Mouse (Mus musculus): ENCODE measurements at regions not wholly inside any gene's neighbourhood (a gene's known extent, or its start where the extent isn't known, plus 50 kb on each side); places are given as distances from the start of the nearest gene placed in this dataset.

DNA sequence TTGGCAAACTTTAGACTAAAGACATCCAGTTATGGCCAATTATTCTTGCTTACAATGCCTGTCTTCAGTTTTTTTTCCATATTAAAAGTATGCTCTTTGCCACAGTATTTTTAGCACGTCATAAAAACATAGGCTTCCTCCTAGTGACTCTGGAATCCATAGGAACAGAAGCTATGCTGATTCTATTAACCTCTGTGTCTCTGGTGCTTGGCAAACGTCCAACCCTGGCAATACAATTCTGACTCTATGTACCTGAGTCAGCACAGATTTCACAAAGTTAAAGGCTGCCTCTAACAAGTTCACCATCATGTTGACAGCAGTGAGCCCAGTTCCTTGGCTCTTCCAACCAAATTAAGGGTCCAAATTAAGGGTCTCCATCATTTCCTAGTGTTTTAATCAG, 194.6 kb upstream of the Stt3b start:
- ATAC-seq (ENCODE audit: low read depth) = no peak
- Histone ChIP-seq H3K9me3 (replicated peaks; ENCODE audit: control insufficient read depth, low read length) (no peaks in the 10 kb centered on the region), H3K9ac (ENCODE audit: low read depth, low read length) (no peak overlapping the region), H3K4me2 (ENCODE audit: low read depth, low read length) (no peak overlapping the region), H3K4me1 (ENCODE audit: control insufficient read depth, low read depth, low read length) (no peaks in the 10 kb centered on the region), H3K27ac (ENCODE audit: low read length) (no peak overlapping the region), H3K4me3 (ENCODE audit: low read depth, low read length) (no peak overlapping the region), H3K36me3 (ENCODE audit: control insufficient read depth, insufficient read depth) (no peaks in the 10 kb centered on the region), H3K27me3 (ENCODE audit: control insufficient read depth, insufficient read depth, low read depth, low read length) (no peaks in the 10 kb centered on the region)
- WGBS (ENCODE audit: insufficient replicate concordance) = 18% methylated on average over 2 of the region's 2 CpGs

DNA sequence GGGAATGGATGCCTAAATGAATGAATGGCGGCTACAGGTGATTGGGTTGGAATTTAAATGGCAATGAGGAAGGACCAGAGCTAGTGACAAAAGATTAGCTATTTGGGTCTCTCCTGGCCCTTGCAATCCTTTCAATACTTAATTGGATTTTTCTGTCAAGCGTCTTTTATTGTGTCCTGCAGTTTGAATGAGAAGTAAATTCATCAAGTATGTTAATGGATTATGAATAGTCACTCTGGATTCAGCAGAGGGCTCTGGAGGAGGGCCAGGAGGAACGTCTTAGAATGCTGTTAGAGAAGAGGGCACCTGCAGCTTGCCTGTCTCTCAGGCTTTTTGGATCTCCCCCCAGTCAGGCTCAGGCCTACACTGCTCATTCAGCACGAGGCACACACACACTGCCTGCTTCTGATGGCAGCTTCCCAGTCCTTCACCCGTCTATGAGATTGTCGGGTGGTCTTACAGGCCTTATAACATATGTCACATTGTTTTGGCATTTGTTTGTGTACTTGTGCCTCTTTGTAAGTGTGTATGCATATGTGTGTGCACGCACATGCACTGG, 197.0 kb upstream of the Stt3b start:
- Histone ChIP-seq H3K27me3 (ENCODE audit: control insufficient read depth, insufficient read depth, low read depth, low read length) (no peaks in the 10 kb centered on the region), H3K4me2 (ENCODE audit: low read depth, low read length) (no peak overlapping the region), H3K9me3 (replicated peaks; ENCODE audit: control insufficient read depth, low read length) (no peaks in the 10 kb centered on the region), H3K27ac (ENCODE audit: low read length) (no peak overlapping the region), H3K9ac (ENCODE audit: low read depth, low read length) (no peak overlapping the region), H3K36me3 (ENCODE audit: control insufficient read depth, insufficient read depth) (no peaks in the 10 kb centered on the region), H3K4me3 (ENCODE audit: low read depth, low read length) (no peak overlapping the region), H3K4me1 (ENCODE audit: control insufficient read depth, low read depth, low read length) (no peaks in the 10 kb centered on the region)
- WGBS (ENCODE audit: insufficient replicate concordance) = 66% methylated on average over 7 of the region's 7 CpGs
- ATAC-seq (ENCODE audit: low read depth) = no peak

DNA sequence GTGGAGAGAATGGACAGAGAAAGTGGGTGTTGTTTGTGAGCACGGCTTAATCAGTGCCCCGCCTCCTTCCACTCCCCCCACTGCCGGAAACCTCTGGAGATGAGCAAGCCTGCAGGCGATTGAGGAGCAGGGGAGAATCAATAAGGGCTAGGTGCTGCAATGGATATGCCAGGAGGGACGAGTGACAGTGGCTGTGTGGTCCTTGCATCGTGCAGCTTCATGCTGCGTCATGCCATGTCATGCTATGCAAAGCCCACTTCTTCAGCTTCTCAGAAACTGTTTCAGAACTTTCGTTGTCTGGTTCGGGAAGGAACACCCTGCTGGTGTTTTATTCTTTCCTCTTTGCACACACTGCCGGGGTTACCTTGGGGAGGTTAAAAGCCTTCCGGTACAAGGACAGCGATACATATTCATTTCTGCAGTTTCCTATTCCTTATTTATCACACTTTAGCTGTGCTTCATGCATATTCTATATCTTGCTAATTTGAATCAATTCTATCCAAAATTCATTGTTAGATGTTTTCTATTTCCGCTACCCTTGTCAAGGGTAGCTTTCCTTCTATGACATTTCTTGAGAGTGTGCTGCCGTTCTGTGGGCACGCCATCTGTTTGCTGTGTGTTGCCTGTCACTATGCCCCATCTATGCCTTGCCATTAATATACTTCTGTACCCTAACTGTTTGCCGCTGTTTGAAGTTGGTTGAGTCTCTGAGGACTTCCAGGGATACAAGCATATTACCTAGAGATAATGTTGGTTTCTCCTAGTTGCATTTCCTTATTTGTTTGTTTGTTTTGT, 202.8 kb upstream of the Stt3b start:
- no peak overlapping the region for H3K4me3 ChIP-seq (ENCODE audit: low read depth, low read length)
- H3K9ac ChIP-seq (ENCODE audit: low read depth, low read length) = no peak overlapping the region
- H3K36me3 ChIP-seq (ENCODE audit: control insufficient read depth, insufficient read depth) = no peaks in the 10 kb centered on the region
- no peak; the same call in 1 of the 2 replicates for ATAC-seq (ENCODE audit: low read depth)
- no peak overlapping the region for H3K27ac ChIP-seq (ENCODE audit: low read length)
- no peaks in the 10 kb centered on the region for H3K27me3 ChIP-seq (ENCODE audit: control insufficient read depth, insufficient read depth, low read depth, low read length)
- no peak overlapping the region for H3K4me2 ChIP-seq (ENCODE audit: low read depth, low read length)
- no peaks in the 10 kb centered on the region for H3K4me1 ChIP-seq (ENCODE audit: control insufficient read depth, low read depth, low read length)
- WGBS (ENCODE audit: insufficient replicate concordance) = 61% methylated on average over 16 of the region's 16 CpGs
- H3K9me3 ChIP-seq (replicated peaks; ENCODE audit: control insufficient read depth, low read length) = no peaks in the 10 kb centered on the region

DNA sequence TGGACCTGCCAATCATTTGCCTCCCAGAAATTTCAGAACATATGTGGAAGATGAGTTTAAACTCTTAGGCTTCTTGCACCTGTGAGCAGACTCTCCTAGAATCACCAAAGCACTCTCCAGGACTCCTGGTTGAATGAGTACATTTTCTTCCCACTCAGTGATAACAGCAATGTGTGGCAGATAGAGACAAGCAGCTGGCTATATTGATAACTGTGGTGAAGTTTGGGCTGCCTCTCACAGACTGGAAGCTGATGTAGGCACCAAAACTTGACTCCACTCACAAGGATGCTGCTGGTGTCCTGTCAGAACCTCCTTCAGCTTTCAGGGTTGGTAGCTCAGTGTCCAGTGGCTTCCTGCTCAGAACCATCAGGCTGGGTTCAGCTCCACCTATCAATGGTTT, 207.7 kb upstream of the Stt3b start:
- Histone ChIP-seq H3K27ac (ENCODE audit: low read length) (no peak overlapping the region), H3K4me1 (ENCODE audit: control insufficient read depth, low read depth, low read length) (no peaks in the 10 kb centered on the region), H3K4me3 (ENCODE audit: low read depth, low read length) (no peak overlapping the region), H3K36me3 (ENCODE audit: control insufficient read depth, insufficient read depth) (no peaks in the 10 kb centered on the region), H3K4me2 (ENCODE audit: low read depth, low read length) (no peak overlapping the region), H3K27me3 (ENCODE audit: control insufficient read depth, insufficient read depth, low read depth, low read length) (no peaks in the 10 kb centered on the region), H3K9ac (ENCODE audit: low read depth, low read length) (no peak overlapping the region), H3K9me3 (replicated peaks; ENCODE audit: control insufficient read depth, low read length) (no peaks in the 10 kb centered on the region)
- peak; percentile 66 for ATAC-seq (ENCODE audit: low read depth)

GRCm38 (mm10) chr9:115524161-115524560, 213.9 kb upstream of the Stt3b start:
- H3K27me3 ChIP-seq (ENCODE audit: control insufficient read depth, insufficient read depth, low read depth, low read length) = no peaks in the 10 kb centered on the region
- H3K4me1 ChIP-seq (ENCODE audit: control insufficient read depth, low read depth, low read length) = no peaks in the 10 kb centered on the region
- no peaks in the 10 kb centered on the region for H3K36me3 ChIP-seq (ENCODE audit: control insufficient read depth, insufficient read depth)
- H3K4me2 ChIP-seq (ENCODE audit: low read depth, low read length) = no peak overlapping the region
- H3K4me3 ChIP-seq (ENCODE audit: low read depth, low read length) = no peak overlapping the region
- no peaks in the 10 kb centered on the region for H3K9me3 ChIP-seq (replicated peaks; ENCODE audit: control insufficient read depth, low read length)
- no peak overlapping the region for H3K9ac ChIP-seq (ENCODE audit: low read depth, low read length)
- no peak for ATAC-seq (ENCODE audit: low read depth)
- no peak overlapping the region for H3K27ac ChIP-seq (ENCODE audit: low read length)
- 47% methylated on average over 3 of the region's 3 CpGs for WGBS (ENCODE audit: insufficient replicate concordance)

DNA sequence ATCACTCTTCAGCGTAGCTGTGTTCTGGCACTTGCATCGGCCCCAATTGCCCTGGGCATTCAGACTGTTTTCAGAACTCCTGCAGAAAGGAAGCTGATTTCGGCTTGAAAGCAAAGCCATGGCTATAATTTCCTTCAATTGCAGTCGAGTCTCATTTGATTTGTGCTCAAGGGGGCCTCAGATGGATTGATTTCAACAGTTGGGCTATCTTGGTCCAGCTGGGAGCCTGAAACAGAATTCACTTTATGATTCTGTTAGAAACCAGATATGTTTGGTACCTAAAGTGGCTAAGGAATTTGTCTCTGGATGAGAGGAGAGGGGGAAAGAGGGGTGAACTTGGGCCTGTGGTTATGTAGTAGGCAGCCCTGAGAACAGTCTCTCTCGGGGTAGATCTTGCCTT, 214.4 kb upstream of the Stt3b start:
- Histone ChIP-seq H3K4me2 (ENCODE audit: low read depth, low read length) (no peak overlapping the region), H3K9ac (ENCODE audit: low read depth, low read length) (no peak overlapping the region), H3K4me1 (ENCODE audit: control insufficient read depth, low read depth, low read length) (no peaks in the 10 kb centered on the region), H3K27me3 (ENCODE audit: control insufficient read depth, insufficient read depth, low read depth, low read length) (no peaks in the 10 kb centered on the region), H3K9me3 (replicated peaks; ENCODE audit: control insufficient read depth, low read length) (no peaks in the 10 kb centered on the region), H3K36me3 (ENCODE audit: control insufficient read depth, insufficient read depth) (no peaks in the 10 kb centered on the region), H3K27ac (ENCODE audit: low read length) (no peak overlapping the region), H3K4me3 (ENCODE audit: low read depth, low read length) (no peak overlapping the region)
- 54% methylated on average over 5 of the region's 5 CpGs for WGBS (ENCODE audit: insufficient replicate concordance)
- ATAC-seq (ENCODE audit: low read depth) = no peak

DNA sequence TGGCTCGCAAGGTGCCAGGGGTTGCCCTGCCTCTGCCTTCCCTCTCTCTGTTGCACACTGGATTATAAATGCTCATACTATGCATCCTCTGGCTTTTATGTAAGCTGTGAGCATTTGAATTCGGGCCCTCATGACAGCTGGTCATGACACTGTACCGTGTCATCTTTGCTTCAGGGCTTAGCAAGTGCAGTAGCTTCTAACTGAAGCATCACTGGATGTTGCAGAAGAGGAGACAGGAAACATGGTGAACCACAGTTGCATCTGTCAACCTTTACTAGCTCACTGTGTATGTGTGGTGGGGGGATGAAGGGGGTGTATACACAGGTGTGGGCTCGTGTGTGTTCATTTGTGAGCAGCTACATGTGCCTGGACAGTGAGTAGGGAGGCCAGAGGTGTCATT, 216.1 kb upstream of the Stt3b start:
- no peak overlapping the region for H3K4me3 ChIP-seq (ENCODE audit: low read depth, low read length)
- H3K4me1 ChIP-seq (ENCODE audit: control insufficient read depth, low read depth, low read length) = no peaks in the 10 kb centered on the region
- 36% methylated on average over 4 of the region's 4 CpGs for WGBS (ENCODE audit: insufficient replicate concordance)
- no peaks in the 10 kb centered on the region for H3K27me3 ChIP-seq (ENCODE audit: control insufficient read depth, insufficient read depth, low read depth, low read length)
- no peaks in the 10 kb centered on the region for H3K36me3 ChIP-seq (ENCODE audit: control insufficient read depth, insufficient read depth)
- H3K9me3 ChIP-seq (replicated peaks; ENCODE audit: control insufficient read depth, low read length) = no peaks in the 10 kb centered on the region
- no peak for ATAC-seq (ENCODE audit: low read depth)
- H3K4me2 ChIP-seq (ENCODE audit: low read depth, low read length) = no peak overlapping the region
- H3K27ac ChIP-seq (ENCODE audit: low read length) = no peak overlapping the region
- H3K9ac ChIP-seq (ENCODE audit: low read depth, low read length) = no peak overlapping the region

- Histone ChIP-seq H3K9me3 (replicated peaks; ENCODE audit: control insufficient read depth, low read length) (no peaks in the 10 kb centered on the region), H3K4me3 (ENCODE audit: low read depth, low read length) (no peak overlapping the region), H3K4me1 (ENCODE audit: control insufficient read depth, low read depth, low read length) (no peaks in the 10 kb centered on the region), H3K9ac (ENCODE audit: low read depth, low read length) (no peak overlapping the region), H3K4me2 (ENCODE audit: low read depth, low read length) (no peak overlapping the region), H3K36me3 (ENCODE audit: control insufficient read depth, insufficient read depth) (no peaks in the 10 kb centered on the region), H3K27ac (ENCODE audit: low read length) (no peak overlapping the region), H3K27me3 (ENCODE audit: control insufficient read depth, insufficient read depth, low read depth, low read length) (no peaks in the 10 kb centered on the region)
- no peak for ATAC-seq (ENCODE audit: low read depth)
- 68% methylated on average over 6 of the region's 6 CpGs for WGBS (ENCODE audit: insufficient replicate concordance)
Measured at GRCm38 (mm10) chr9:115526981-115527380, 216.8 kb upstream of the Stt3b start.

- WGBS (ENCODE audit: insufficient replicate concordance) = 42% methylated on average over 3 of the region's 3 CpGs
- H3K4me1 ChIP-seq (ENCODE audit: control insufficient read depth, low read depth, low read length) = no peaks in the 10 kb centered on the region
- no peak overlapping the region for H3K4me2 ChIP-seq (ENCODE audit: low read depth, low read length)
- H3K4me3 ChIP-seq (ENCODE audit: low read depth, low read length) = no peak overlapping the region
- no peaks in the 10 kb centered on the region for H3K9me3 ChIP-seq (replicated peaks; ENCODE audit: control insufficient read depth, low read length)
- no peak overlapping the region for H3K9ac ChIP-seq (ENCODE audit: low read depth, low read length)
- no peaks in the 10 kb centered on the region for H3K36me3 ChIP-seq (ENCODE audit: control insufficient read depth, insufficient read depth)
- H3K27ac ChIP-seq (ENCODE audit: low read length) = no peak overlapping the region
- no peaks in the 10 kb centered on the region for H3K27me3 ChIP-seq (ENCODE audit: control insufficient read depth, insufficient read depth, low read depth, low read length)
- no peak for ATAC-seq (ENCODE audit: low read depth)
Measured at GRCm38 (mm10) chr9:115534198-115534597, 224.0 kb upstream of the Stt3b start.

Measured in liver, embryonic 16.5 days (tissue).